Mouse (Mus musculus) heart, embryonic 11.5 days (tissue): Measurements from ENCODE around the gene Trpv6. TPM values are rescaled to one million over a fixed set of nuclear protein-coding genes. Genes with fewer than 3 reads are reported as not detected.

Experiments used
- ATAC-seq: fragments of 200-750 bp; cut with Nextera tagmentation; replicated peaks from 2 replicates; pipeline ENCODE4 v1.8.0; 2017; ENCODE audit warnings: moderate library complexity; ENCODE audit not compliant: insufficient number of reproducible peaks, low FRiP score, low TSS enrichment
- H3K27ac ChIP-seq: fragments of 300-500 bp; sonication (generic); 2 replicates; pipeline ENCODE4 v1.5.1; 2014; ENCODE audit warnings: mild to moderate bottlenecking, low read depth, low read length
- H3K27me3 ChIP-seq: fragments of 300-500 bp; sonication (generic); 2 replicates; pipeline ENCODE4 v1.6.1; 2014; ENCODE audit warnings: mild to moderate bottlenecking, low read length, mixed read lengths; ENCODE audit not compliant: control insufficient read depth, insufficient read depth
- H3K36me3 ChIP-seq: fragments of 300-500 bp; sonication (generic); 2 replicates; pipeline ENCODE4 v1.6.1; 2014; ENCODE audit warnings: mild to moderate bottlenecking, low read length, moderate library complexity, mixed read lengths; ENCODE audit not compliant: control insufficient read depth, insufficient read depth
- H3K4me1 ChIP-seq: fragments of 300-500 bp; sonication (generic); 2 replicates; pipeline ENCODE4 v1.6.1; 2014; ENCODE audit warnings: low read length; ENCODE audit not compliant: control insufficient read depth, insufficient read depth
- H3K4me2 ChIP-seq: fragments of 300-500 bp; sonication (generic); 2 replicates; pipeline ENCODE4 v1.6.1; 2014; ENCODE audit warnings: mild to moderate bottlenecking, moderate library complexity
- H3K4me3 ChIP-seq: fragments of 300-500 bp; sonication (generic); 2 replicates; pipeline ENCODE4 v1.5.1; 2014; ENCODE audit warnings: low read depth, low read length
- H3K9ac ChIP-seq: fragments of 300-500 bp; sonication (generic); 2 replicates; pipeline ENCODE4 v1.6.1; 2014; ENCODE audit warnings: mild to moderate bottlenecking, low read depth, low read length, moderate library complexity
- H3K9me3 ChIP-seq: fragments of 300-500 bp; sonication (generic); replicated peaks from 2 replicates; pipeline ENCODE4 v1.6.1; 2016; ENCODE audit warnings: low read length; ENCODE audit not compliant: control insufficient read depth
- WGBS: fragments of 180-500 bp; shearing (Covaris S2); extraction: QIAGEN DNeasy Blood & Tissue Kit; methylation state at CpG from one replicate; pipeline ENCODE4 v1.1.7; 2014; ENCODE audit not compliant: insufficient replicate concordance; 5-methylcytosine and 5-hydroxymethylcytosine counted together
- polyA plus RNA-seq: library from polyadenylated mRNA; unstranded; fragments of >200 nt; fragmentation: Nextera tagmentation; extraction: Ambion mirVana; gene quantifications from 2 replicates; pipeline ENCODE4 v1.2.1, GENCODE M21; 2014

The Trpv6 gene
- not detected in 2 replicates for polyA plus RNA-seq

GRCm38 (mm10) chr6:41636178-41636577 lies at the start of gene Trpv6:
Gene Trpv6, minus strand, starts transcription at chr6:41636405.
- H3K27me3 ChIP-seq, result no peaks in the 10 kb centered on the region
- no peak within 1 kb of the TSS for H3K27ac ChIP-seq
- no peak within 1 kb of the TSS for H3K9ac ChIP-seq
- no peaks in the 10 kb centered on the region for H3K36me3 ChIP-seq
- H3K4me3 ChIP-seq, result no peak within 1 kb of the TSS
- H3K4me1 ChIP-seq, result no peaks in the 10 kb centered on the region
- 12% methylated on average over 5 of the region's 5 CpGs for WGBS
- no peak within 1 kb of the TSS for H3K4me2 ChIP-seq
- no peaks in the 10 kb centered on the region for H3K9me3 ChIP-seq
- no peak for ATAC-seq

- no peak for ATAC-seq
- no peak overlapping the region for H3K9ac ChIP-seq
- no peak overlapping the region for H3K27ac ChIP-seq
- no peaks in the 10 kb centered on the region for H3K36me3 ChIP-seq
- no peaks in the 10 kb centered on the region for H3K9me3 ChIP-seq
- no peak overlapping the region for H3K4me2 ChIP-seq
- no peaks in the 10 kb centered on the region for H3K27me3 ChIP-seq
- WGBS, result 80% methylated on average over 3 of the region's 3 CpGs
- no peaks in the 10 kb centered on the region for H3K4me1 ChIP-seq
- no peak overlapping the region for H3K4me3 ChIP-seq
Measured at GRCm38 (mm10) chr6:41685596-41685995, 49.4 kb upstream of the Trpv6 start.

GRCm38 (mm10) chr6:41684911-41685310 lies 48.7 kb upstream of the Trpv6 start:
- Histone ChIP-seq H3K27ac (no peak overlapping the region), H3K4me1 (no peaks in the 10 kb centered on the region), H3K27me3 (no peaks in the 10 kb centered on the region), H3K9ac (no peak overlapping the region), H3K4me3 (no peak overlapping the region), H3K36me3 (no peaks in the 10 kb centered on the region), H3K9me3 (no peaks in the 10 kb centered on the region), H3K4me2 (no peak overlapping the region)
- WGBS, result 43% methylated on average over 5 of the region's 5 CpGs
- no peak for ATAC-seq

GRCm38 (mm10) chr6:41684131-41684530 lies 47.9 kb upstream of the Trpv6 start, which contains the start of gene Llcfc1:
Gene Llcfc1, plus strand, starts transcription at chr6:41684431.
- Histone ChIP-seq H3K9ac (no peak within 1 kb of the TSS), H3K9me3 (no peaks in the 10 kb centered on the region), H3K27ac (no peak within 1 kb of the TSS), H3K4me2 (no peak within 1 kb of the TSS), H3K36me3 (no peaks in the 10 kb centered on the region), H3K4me3 (no peak within 1 kb of the TSS), H3K4me1 (no peaks in the 10 kb centered on the region), H3K27me3 (no peaks in the 10 kb centered on the region)
- ATAC-seq, result no peak
- WGBS, result 88% methylated on average over 2 of the region's 2 CpGs

GRCm38 (mm10) chr6:41681656-41682055 lies 45.5 kb upstream of the Trpv6 start:
- Histone ChIP-seq H3K27me3 (no peaks in the 10 kb centered on the region), H3K4me2 (no peak overlapping the region), H3K36me3 (no peaks in the 10 kb centered on the region), H3K9ac (no peak overlapping the region), H3K27ac (no peak overlapping the region), H3K4me1 (no peaks in the 10 kb centered on the region), H3K4me3 (no peak overlapping the region), H3K9me3 (no peaks in the 10 kb centered on the region)
- no peak for ATAC-seq
- 77% methylated on average over 5 of the region's 5 CpGs for WGBS

GRCm38 (mm10) chr6:41680669-41681068 lies 44.5 kb upstream of the Trpv6 start, which contains the start of gene Trpv5:
Gene Trpv5, minus strand, starts transcription at chr6:41680769.
- 64% methylated on average over 1 of the region's 1 CpGs for WGBS
- H3K27me3 ChIP-seq, result no peaks in the 10 kb centered on the region
- no peak for ATAC-seq
- no peak within 1 kb of the TSS for H3K4me3 ChIP-seq
- H3K4me2 ChIP-seq, result no peak within 1 kb of the TSS
- no peak within 1 kb of the TSS for H3K27ac ChIP-seq
- no peaks in the 10 kb centered on the region for H3K4me1 ChIP-seq
- H3K9ac ChIP-seq, result no peak within 1 kb of the TSS
- H3K36me3 ChIP-seq, result no peaks in the 10 kb centered on the region
- no peaks in the 10 kb centered on the region for H3K9me3 ChIP-seq

- Histone ChIP-seq H3K27ac (no peak overlapping the region), H3K27me3 (no peaks in the 10 kb centered on the region), H3K9ac (no peak overlapping the region), H3K36me3 (no peaks in the 10 kb centered on the region), H3K4me2 (no peak overlapping the region), H3K9me3 (no peaks in the 10 kb centered on the region), H3K4me3 (no peak overlapping the region), H3K4me1 (no peaks in the 10 kb centered on the region)
- ATAC-seq, result no peak
- 80% methylated on average over 2 of the region's 2 CpGs for WGBS
Measured at GRCm38 (mm10) chr6:41676530-41676929, 40.3 kb upstream of the Trpv6 start.

GRCm38 (mm10) chr6:41662320-41662719 lies 26.1 kb upstream of the Trpv6 start:
- no peak overlapping the region for H3K4me2 ChIP-seq
- H3K27me3 ChIP-seq, result no peaks in the 10 kb centered on the region
- WGBS, result 42% methylated on average over 2 of the region's 2 CpGs
- ATAC-seq, result no peak
- no peaks in the 10 kb centered on the region for H3K36me3 ChIP-seq
- H3K4me1 ChIP-seq, result no peaks in the 10 kb centered on the region
- H3K27ac ChIP-seq, result no peak overlapping the region
- no peak overlapping the region for H3K4me3 ChIP-seq
- H3K9ac ChIP-seq, result no peak overlapping the region
- H3K9me3 ChIP-seq, result no peaks in the 10 kb centered on the region

- no peaks in the 10 kb centered on the region for H3K36me3 ChIP-seq
- H3K4me2 ChIP-seq, result no peak overlapping the region
- H3K27me3 ChIP-seq, result no peaks in the 10 kb centered on the region
- no peak overlapping the region for H3K9ac ChIP-seq
- H3K4me1 ChIP-seq, result no peaks in the 10 kb centered on the region
- no peak for ATAC-seq
- no peak overlapping the region for H3K4me3 ChIP-seq
- 34% methylated on average over 1 of the region's 1 CpGs for WGBS
- no peaks in the 10 kb centered on the region for H3K9me3 ChIP-seq
- no peak overlapping the region for H3K27ac ChIP-seq
Measured at GRCm38 (mm10) chr6:41658487-41658886, 22.3 kb upstream of the Trpv6 start.
